Mouse (Mus musculus): ENCODE measurements around the gene Skida1. TPM values are rescaled to one million over a fixed set of nuclear protein-coding genes. Genes with fewer than 3 reads are reported as not detected.
A peak's percentile ranks its signal among the peaks of the same experiment; 100 is the strongest.

Skida1 gene
- polyA plus RNA-seq, 1 experiment from 2014 or later, result 9.8 TPM

DNA sequence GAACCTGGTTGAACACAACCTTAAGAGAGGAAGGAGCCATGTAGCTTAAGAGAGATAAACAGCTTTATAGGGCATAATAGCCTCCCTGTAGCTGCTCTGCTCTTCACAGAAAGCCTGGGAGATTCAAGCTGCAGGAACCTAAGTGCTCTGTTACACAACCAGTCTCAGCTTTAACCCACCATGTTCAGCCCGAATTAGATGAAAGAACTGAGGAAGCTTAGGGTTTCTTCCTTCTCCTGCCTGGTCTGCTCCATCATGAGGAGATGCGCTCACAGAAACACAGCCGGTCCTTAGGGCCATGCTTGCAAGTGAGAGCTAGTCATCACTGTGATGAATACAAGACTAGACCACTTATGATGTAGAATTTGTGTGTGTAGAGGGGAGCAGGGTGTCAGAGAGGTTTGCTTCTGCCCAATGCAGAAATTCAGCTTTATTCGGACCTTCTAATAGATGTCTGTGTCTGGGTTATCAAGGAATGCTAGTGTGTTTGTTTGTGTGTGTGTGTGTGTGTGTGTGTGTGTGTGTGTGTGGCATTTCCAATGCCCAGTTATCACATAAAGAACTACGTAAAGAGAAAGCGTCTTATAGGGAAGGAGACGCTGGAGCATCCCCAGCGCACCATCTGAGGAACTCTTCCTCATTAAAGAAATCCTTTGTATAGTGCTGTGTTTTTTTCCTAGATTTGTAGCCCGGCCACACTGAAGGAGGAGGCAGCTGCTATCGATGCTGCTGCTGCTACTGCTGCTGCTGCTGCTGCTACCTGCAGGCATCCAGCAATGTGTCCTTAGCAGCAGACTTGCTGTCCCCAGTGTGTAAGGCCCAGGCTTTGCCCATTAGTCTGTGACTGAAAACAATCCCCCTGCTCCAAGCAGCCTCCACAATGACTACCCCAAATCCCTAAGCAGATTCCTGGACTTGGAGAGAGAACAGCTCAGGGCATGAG lies 15.4 kb downstream of the Skida1 start:
- H3K27ac ChIP-seq (ENCODE audit: low read length), result no peak overlapping the region
- H3K9ac ChIP-seq (replicated peaks; ENCODE audit: low read depth, low read length), result peak overlapping the region; percentile 12

DNA sequence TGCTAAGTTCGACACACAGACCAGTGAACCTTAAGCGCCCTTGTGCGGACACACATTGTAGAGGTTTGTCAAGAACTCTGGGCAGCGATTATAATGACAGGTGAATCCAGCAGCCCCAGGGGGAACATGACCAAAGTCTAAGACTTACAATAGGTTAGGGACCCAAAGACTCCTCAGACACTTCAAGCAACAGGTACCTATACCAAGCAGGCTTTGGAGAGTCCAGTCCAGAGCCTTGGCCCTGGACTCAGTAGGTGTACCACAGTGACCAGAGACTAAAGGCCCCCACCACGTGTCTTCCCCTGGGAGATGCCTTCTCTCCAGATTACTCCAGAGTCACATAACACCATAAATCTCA lies 16.3 kb downstream of the Skida1 start:
- ATAC-seq, result no peak
- no peaks in the 10 kb centered on the region for H3K27me3 ChIP-seq (replicated peaks; ENCODE audit: control insufficient read depth, insufficient read depth, low read length)
- H3K4me3 ChIP-seq (replicated peaks; ENCODE audit: low read length), result no peak overlapping the region
- H3K36me3 ChIP-seq (ENCODE audit: control insufficient read depth, insufficient read depth), result no peaks in the 10 kb centered on the region
- H3K27ac ChIP-seq (ENCODE audit: low read length), result no peak overlapping the region
- 39% methylated on average over 5 of the region's 5 CpGs for WGBS
- H3K4me1 ChIP-seq (replicated peaks; ENCODE audit: control insufficient read depth, insufficient read depth, low read length), result peaks cover 36% of the 10 kb centered on the region
- H3K4me2 ChIP-seq (ENCODE audit: low read length), result peak overlapping the region; percentile 77; the same call in 1 of the 2 replicates
- H3K9ac ChIP-seq (replicated peaks; ENCODE audit: low read depth, low read length), result no peak overlapping the region
- no peaks in the 10 kb centered on the region for H3K9me3 ChIP-seq (ENCODE audit: control insufficient read depth, low read length)

More for the DNA sequence above, 15.4 kb downstream of the Skida1 start:
- peak overlapping the region; percentile 4 for H3K4me2 ChIP-seq (ENCODE audit: low read length)
- no peak overlapping the region for H3K4me3 ChIP-seq (replicated peaks; ENCODE audit: low read length)
- no peaks in the 10 kb centered on the region for H3K9me3 ChIP-seq (ENCODE audit: control insufficient read depth, low read length)
- peaks cover 36% of the 10 kb centered on the region for H3K4me1 ChIP-seq (replicated peaks; ENCODE audit: control insufficient read depth, insufficient read depth, low read length)
- no peak for ATAC-seq
- H3K36me3 ChIP-seq (ENCODE audit: control insufficient read depth, insufficient read depth), result no peaks in the 10 kb centered on the region
- 29% methylated on average over 10 of the region's 10 CpGs for WGBS
- H3K27me3 ChIP-seq (replicated peaks; ENCODE audit: control insufficient read depth, insufficient read depth, low read length), result no peaks in the 10 kb centered on the region

DNA sequence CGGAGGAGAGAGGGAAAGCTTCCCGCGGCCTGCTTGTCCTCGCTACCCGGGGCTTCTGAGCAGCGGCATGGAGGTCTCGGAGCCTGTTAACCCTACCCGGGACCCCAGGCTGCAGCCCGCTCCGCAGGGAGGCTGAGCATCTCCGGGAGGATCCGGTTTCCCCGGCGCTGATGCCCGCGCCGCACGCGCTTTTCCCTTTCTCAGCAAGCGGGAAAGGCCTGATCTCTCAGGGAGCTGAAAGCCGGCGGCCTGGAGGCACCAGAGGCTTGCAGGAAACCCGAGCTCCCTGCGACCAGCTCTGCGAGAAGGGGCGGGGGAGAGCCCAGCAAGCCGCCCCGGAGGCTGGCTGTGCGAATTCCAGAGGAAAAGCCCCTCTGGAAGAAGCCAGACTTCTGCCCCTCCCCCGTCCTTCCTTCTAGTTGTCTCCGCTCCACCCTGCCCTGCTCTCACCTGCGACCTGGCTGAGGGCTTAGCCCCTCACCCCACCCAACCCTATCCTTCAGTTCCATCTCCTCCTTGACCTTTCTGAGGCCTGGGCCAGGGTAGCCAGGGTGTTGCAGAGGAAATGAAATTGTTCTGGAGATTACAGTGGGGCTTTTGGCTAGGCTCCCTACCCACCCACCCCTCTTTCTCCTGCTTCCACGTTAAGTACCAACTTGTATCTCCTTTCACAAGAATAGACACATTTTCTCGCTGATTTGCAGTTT lies 16.9 kb downstream of the Skida1 start:
- no peak for ATAC-seq
- H3K27me3 ChIP-seq (replicated peaks; ENCODE audit: control insufficient read depth, insufficient read depth, low read length), result no peaks in the 10 kb centered on the region
- H3K36me3 ChIP-seq (ENCODE audit: control insufficient read depth, insufficient read depth), result no peaks in the 10 kb centered on the region
- 3% methylated on average over 31 of the region's 34 CpGs for WGBS
- H3K4me2 ChIP-seq (ENCODE audit: low read length), result peak overlapping the region; percentile 77
- peak overlapping the region; percentile 71 for H3K9ac ChIP-seq (replicated peaks; ENCODE audit: low read depth, low read length)
- peaks cover 39% of the 10 kb centered on the region for H3K4me1 ChIP-seq (replicated peaks; ENCODE audit: control insufficient read depth, insufficient read depth, low read length)
- no peak overlapping the region for H3K27ac ChIP-seq (ENCODE audit: low read length)
- no peaks in the 10 kb centered on the region for H3K9me3 ChIP-seq (ENCODE audit: control insufficient read depth, low read length)
- H3K4me3 ChIP-seq (replicated peaks; ENCODE audit: low read length), result peak overlapping the region; percentile 39

DNA sequence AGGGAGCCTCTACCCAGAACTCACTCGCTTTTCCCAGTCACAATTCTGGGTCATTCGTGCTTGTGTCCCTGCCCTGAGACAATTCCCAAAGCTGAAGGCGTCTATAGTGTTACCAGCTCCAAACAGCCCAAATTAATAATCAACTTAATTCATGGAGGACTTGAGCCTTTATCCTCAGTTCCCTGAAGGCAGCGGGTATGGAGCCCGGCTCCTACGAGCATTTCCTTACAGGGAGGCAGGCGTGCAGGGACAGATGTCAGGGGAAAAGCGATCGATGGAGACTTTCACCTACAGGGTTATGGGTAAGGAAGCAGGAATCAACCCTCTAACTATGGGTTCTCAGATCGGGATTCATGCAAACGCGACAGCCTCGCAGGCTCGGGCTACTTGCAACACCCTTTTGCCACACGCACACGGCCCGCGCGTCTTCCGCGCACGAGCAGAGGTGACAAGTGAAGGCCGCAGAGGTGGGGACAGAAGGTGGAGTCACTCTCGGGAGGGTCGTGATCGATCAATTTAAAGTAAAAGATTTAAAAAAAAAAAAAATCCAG lies 17.5 kb downstream of the Skida1 start:
- Histone ChIP-seq H3K36me3 (ENCODE audit: control insufficient read depth, insufficient read depth) (no peaks in the 10 kb centered on the region), H3K9me3 (ENCODE audit: control insufficient read depth, low read length) (no peaks in the 10 kb centered on the region), H3K4me2 (ENCODE audit: low read length) (peak overlapping the region; percentile 77), H3K27me3 (replicated peaks; ENCODE audit: control insufficient read depth, insufficient read depth, low read length) (no peaks in the 10 kb centered on the region), H3K4me3 (replicated peaks; ENCODE audit: low read length) (peak overlapping the region; percentile 39), H3K27ac (ENCODE audit: low read length) (no peak overlapping the region), H3K9ac (replicated peaks; ENCODE audit: low read depth, low read length) (peak overlapping the region; percentile 71), H3K4me1 (replicated peaks; ENCODE audit: control insufficient read depth, insufficient read depth, low read length) (peaks cover 44% of the 10 kb centered on the region)
- no peak for ATAC-seq
- 3% methylated on average over 26 of the region's 26 CpGs for WGBS

DNA sequence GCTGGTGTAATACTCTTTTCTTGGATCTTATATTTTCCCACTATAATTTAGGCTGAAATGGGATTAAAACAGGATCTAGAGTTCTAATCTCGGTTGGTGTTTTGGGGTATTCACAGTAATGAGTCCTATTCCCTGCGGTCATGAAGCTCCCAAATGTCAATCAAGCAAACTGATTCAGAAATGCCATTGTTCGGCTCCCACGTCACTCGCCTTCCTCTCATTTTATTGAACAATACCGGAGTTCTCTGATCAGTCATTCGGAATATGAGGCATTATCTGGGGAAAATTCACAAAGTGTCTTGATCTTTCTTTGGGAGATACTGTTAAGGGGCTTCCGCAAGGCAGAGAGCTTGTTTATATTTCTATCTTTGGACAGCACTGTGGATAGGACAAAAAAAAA lies 18.3 kb downstream of the Skida1 start:
- H3K27me3 ChIP-seq (replicated peaks; ENCODE audit: control insufficient read depth, insufficient read depth, low read length), result no peaks in the 10 kb centered on the region
- no peak overlapping the region for H3K4me3 ChIP-seq (replicated peaks; ENCODE audit: low read length)
- ATAC-seq, result no peak
- H3K36me3 ChIP-seq (ENCODE audit: control insufficient read depth, insufficient read depth), result no peaks in the 10 kb centered on the region
- no peak overlapping the region for H3K9ac ChIP-seq (replicated peaks; ENCODE audit: low read depth, low read length)
- no peak overlapping the region for H3K27ac ChIP-seq (ENCODE audit: low read length)
- H3K9me3 ChIP-seq (ENCODE audit: control insufficient read depth, low read length), result no peaks in the 10 kb centered on the region
- WGBS, result 20% methylated on average over 8 of the region's 8 CpGs
- H3K4me2 ChIP-seq (ENCODE audit: low read length), result peak overlapping the region; percentile 35
- peaks cover 48% of the 10 kb centered on the region for H3K4me1 ChIP-seq (replicated peaks; ENCODE audit: control insufficient read depth, insufficient read depth, low read length)

DNA sequence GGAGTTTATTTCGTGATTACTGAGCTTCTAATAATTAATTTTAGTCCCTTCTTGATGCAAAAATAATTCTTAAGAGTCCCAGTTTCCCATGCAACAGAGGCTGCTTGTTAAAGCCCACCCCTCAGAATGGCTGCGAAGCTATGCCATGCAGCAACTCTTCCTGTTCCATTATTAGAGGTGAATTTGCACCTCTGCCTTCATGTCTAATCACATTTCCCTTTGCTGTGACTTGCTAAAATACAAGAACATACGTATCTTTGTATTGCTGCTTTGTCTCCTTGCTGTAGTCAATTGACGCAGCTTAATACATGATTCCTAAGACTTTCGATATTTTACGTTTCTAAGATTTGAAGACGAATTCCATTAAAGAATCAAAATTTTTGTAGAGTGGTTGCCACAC lies 19.2 kb downstream of the Skida1 start:
- ATAC-seq, result no peak
- no peak overlapping the region for H3K27ac ChIP-seq (ENCODE audit: low read length)
- H3K4me1 ChIP-seq (replicated peaks; ENCODE audit: control insufficient read depth, insufficient read depth, low read length), result peaks cover 51% of the 10 kb centered on the region
- no peaks in the 10 kb centered on the region for H3K9me3 ChIP-seq (ENCODE audit: control insufficient read depth, low read length)
- no peaks in the 10 kb centered on the region for H3K27me3 ChIP-seq (replicated peaks; ENCODE audit: control insufficient read depth, insufficient read depth, low read length)
- H3K9ac ChIP-seq (replicated peaks; ENCODE audit: low read depth, low read length), result no peak overlapping the region
- H3K36me3 ChIP-seq (ENCODE audit: control insufficient read depth, insufficient read depth), result no peaks in the 10 kb centered on the region
- H3K4me3 ChIP-seq (replicated peaks; ENCODE audit: low read length), result no peak overlapping the region
- H3K4me2 ChIP-seq (ENCODE audit: low read length), result no peak overlapping the region
- WGBS, result 45% methylated on average over 7 of the region's 7 CpGs

DNA sequence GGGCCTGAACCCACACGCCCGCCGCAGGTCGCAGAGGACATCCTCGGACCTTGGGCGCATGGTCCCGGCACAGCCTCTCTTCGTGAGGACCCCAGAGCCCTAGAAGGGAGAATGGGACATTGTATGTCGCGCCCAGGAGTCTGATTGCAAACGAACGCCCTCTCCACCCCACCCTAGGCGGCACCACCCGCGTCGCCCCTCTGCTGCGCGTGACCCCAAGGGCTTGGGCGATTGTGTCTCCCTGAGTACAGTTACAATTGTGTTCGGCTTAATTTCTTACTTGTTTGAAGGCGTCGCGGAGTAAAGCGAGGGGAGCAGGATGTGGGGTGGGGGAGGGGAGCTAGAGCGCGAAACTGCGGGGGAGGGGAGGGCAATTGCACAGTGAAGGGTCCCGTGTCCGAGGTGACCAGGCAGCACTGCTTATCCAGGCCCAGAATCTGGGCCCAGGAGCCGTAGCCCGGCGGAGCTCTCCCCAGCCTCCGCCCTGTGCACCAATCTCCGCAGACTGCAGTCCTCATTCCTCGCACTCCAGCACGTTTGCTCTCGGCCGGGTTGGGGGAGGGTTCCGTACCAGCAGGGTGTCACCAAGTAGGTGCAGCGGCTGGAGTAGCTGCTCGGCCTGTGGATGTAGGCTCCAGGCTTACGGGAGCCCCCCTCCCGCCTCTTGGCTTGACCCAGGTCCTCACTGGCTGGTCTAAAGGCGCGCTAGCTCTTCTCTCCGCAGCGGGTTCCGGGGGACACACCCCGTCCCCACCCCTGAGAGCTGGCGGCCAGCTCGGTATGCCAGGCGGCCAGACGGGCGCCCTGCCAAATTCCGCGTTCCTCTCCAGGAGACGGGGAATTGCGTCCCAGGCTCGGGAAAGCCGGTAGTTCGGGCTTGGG lies 20.5 kb downstream of the Skida1 start:
- peaks cover 45% of the 10 kb centered on the region for H3K4me1 ChIP-seq (replicated peaks; ENCODE audit: control insufficient read depth, insufficient read depth, low read length)
- peak overlapping the region; percentile 70 for H3K4me3 ChIP-seq (replicated peaks; ENCODE audit: low read length)
- H3K4me2 ChIP-seq (ENCODE audit: low read length), result peak overlapping the region; percentile 61
- no peaks in the 10 kb centered on the region for H3K9me3 ChIP-seq (ENCODE audit: control insufficient read depth, low read length)
- no peaks in the 10 kb centered on the region for H3K27me3 ChIP-seq (replicated peaks; ENCODE audit: control insufficient read depth, insufficient read depth, low read length)
- WGBS, result under 1% methylated on average over 61 of the region's 61 CpGs
- no peaks in the 10 kb centered on the region for H3K36me3 ChIP-seq (ENCODE audit: control insufficient read depth, insufficient read depth)
- peak; percentile 58 for ATAC-seq
- H3K27ac ChIP-seq (ENCODE audit: low read length), result peak overlapping the region; percentile 98
- H3K9ac ChIP-seq (replicated peaks; ENCODE audit: low read depth, low read length), result peak overlapping the region; percentile 86

DNA sequence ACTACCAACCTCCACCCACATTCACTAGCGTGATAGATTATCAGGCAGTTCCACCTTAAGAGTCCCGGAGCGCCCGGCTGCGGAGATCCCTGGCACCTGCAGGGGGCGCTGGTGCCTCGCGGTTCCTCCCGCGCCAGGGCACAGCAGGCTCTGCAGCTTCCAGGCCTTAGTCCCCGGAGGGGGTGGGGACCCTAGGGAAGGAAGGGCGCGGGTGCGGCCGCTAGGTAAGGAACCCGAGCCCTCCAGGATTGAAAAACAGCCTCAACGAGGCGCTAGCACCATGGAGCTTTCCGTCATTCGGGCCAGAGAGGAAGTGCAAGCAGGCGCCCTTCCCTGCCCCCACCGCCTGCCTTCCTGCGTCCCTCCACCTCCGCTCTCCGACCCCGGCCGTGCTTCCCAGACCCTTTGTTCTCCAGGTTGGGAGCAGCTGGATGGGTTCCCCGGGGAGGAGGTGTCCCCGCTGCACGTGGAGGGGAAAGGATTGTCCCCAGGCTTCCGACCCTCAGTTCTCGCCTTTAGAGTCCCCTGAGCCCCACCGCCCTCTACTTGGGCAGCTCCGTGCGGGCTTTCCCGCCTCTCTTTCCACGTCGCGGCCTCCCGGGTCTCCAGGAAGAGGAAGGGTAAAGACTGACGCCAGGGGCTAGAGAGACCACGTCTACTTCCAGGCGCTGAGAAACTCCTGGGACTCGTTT lies 21.3 kb downstream of the Skida1 start:
- H3K27me3 ChIP-seq (replicated peaks; ENCODE audit: control insufficient read depth, insufficient read depth, low read length), result no peaks in the 10 kb centered on the region
- ATAC-seq, result peak; percentile 86
- H3K4me1 ChIP-seq (replicated peaks; ENCODE audit: control insufficient read depth, insufficient read depth, low read length), result peaks cover 38% of the 10 kb centered on the region
- no peaks in the 10 kb centered on the region for H3K9me3 ChIP-seq (ENCODE audit: control insufficient read depth, low read length)
- WGBS, result under 1% methylated on average over 43 of the region's 44 CpGs
- H3K4me2 ChIP-seq (ENCODE audit: low read length), result peak overlapping the region; percentile 61
- H3K9ac ChIP-seq (replicated peaks; ENCODE audit: low read depth, low read length), result peak overlapping the region; percentile 86
- peak overlapping the region; percentile 98 for H3K27ac ChIP-seq (ENCODE audit: low read length)
- H3K36me3 ChIP-seq (ENCODE audit: control insufficient read depth, insufficient read depth), result no peaks in the 10 kb centered on the region
- peak overlapping the region; percentile 70 for H3K4me3 ChIP-seq (replicated peaks; ENCODE audit: low read length)

Data from forebrain, embryonic 16.5 days (tissue).